Mouse (Mus musculus) right cerebral cortex, postnatal 14 days (tissue): ENCODE results near the gene Abhd6.

Experiments
- DNase-seq: peaks from one replicate; pipeline ENCODE4 v3.0.0; 2022

Gene Abhd6

GRCm38 (mm10) chr14:8002432-8003092 lies at the start of gene Abhd6:
Abhd6 (plus strand) TSS chr14:8002902.
- peak; percentile 88 for DNase-seq

GRCm38 (mm10) chr14:7954071-7954471 lies 48.6 kb upstream of the Abhd6 start:
- no peak for DNase-seq

GRCm38 (mm10) chr14:7956427-7956826 lies 46.3 kb upstream of the Abhd6 start:
- no peak for DNase-seq

- no peak for DNase-seq
These were observed 45.7 kb upstream of the Abhd6 start, which contains the start of gene Gm45521 for GRCm38 (mm10) chr14:7957049-7957448. Gm45521 (plus strand) TSS chr14:7957288.

GRCm38 (mm10) chr14:7960616-7961015 lies 42.1 kb upstream of the Abhd6 start:
- DNase-seq, result peak; percentile 46

GRCm38 (mm10) chr14:7961714-7962113 lies 41.0 kb upstream of the Abhd6 start:
- no peak for DNase-seq

GRCm38 (mm10) chr14:7962626-7963025 lies 40.1 kb upstream of the Abhd6 start:
- no peak for DNase-seq

- DNase-seq, result no peak
These were observed 39.5 kb upstream of the Abhd6 start for GRCm38 (mm10) chr14:7963160-7963559.

- peak; percentile 69 for DNase-seq
These were observed 38.3 kb upstream of the Abhd6 start for GRCm38 (mm10) chr14:7964219-7964889.

- no peak for DNase-seq
These were observed 30.7 kb upstream of the Abhd6 start for GRCm38 (mm10) chr14:7971889-7972493.

- no peak for DNase-seq
These were observed 28.1 kb upstream of the Abhd6 start for GRCm38 (mm10) chr14:7974643-7975042.

- no peak for DNase-seq
These were observed 27.5 kb upstream of the Abhd6 start for GRCm38 (mm10) chr14:7975177-7975576.

- no peak for DNase-seq
These were observed 25.2 kb upstream of the Abhd6 start for GRCm38 (mm10) chr14:7977471-7977870.

GRCm38 (mm10) chr14:7978183-7978582 lies 24.5 kb upstream of the Abhd6 start:
- no peak for DNase-seq

GRCm38 (mm10) chr14:7981226-7981625 lies 21.5 kb upstream of the Abhd6 start:
- DNase-seq, result no peak

GRCm38 (mm10) chr14:7986913-7987312 lies 15.8 kb upstream of the Abhd6 start:
- no peak for DNase-seq

- DNase-seq, result no peak
These were observed 13.3 kb upstream of the Abhd6 start for GRCm38 (mm10) chr14:7989371-7989770.

- no peak for DNase-seq
These were observed 12.7 kb upstream of the Abhd6 start for GRCm38 (mm10) chr14:7989961-7990360.

GRCm38 (mm10) chr14:7991108-7991776 lies 11.5 kb upstream of the Abhd6 start:
- DNase-seq, result no peak

GRCm38 (mm10) chr14:7992158-7992557 lies 10.5 kb upstream of the Abhd6 start:
- DNase-seq, result no peak

GRCm38 (mm10) chr14:7994271-7994767 lies 8.4 kb upstream of the Abhd6 start, which contains the start of gene Dnase1l3:
Dnase1l3 (minus strand) TSS chr14:7994573.
- DNase-seq, result peak; percentile 57

- peak; percentile 93 for DNase-seq
These were observed 5.4 kb upstream of the Abhd6 start for GRCm38 (mm10) chr14:7997255-7997696.

- no peak for DNase-seq
These were observed 3.7 kb upstream of the Abhd6 start for GRCm38 (mm10) chr14:7999030-7999429.
